Mouse (Mus musculus) embryonic facial prominence, embryonic 14.5 days (tissue): ENCODE results near the gene Lipc. TPM values are rescaled to one million over a fixed set of nuclear protein-coding genes. Genes with fewer than 3 reads are reported as not detected.
"Not testable (repeated sequence)": the region's sequence is repeated elsewhere in the genome, so short reads cannot be mapped to it uniquely, and the experiment has no call there.

Experiments used
- ATAC-seq: fragments of 200-750 bp; cut with Nextera tagmentation; 2 replicates; pipeline ENCODE4 v1.8.0; 2017; ENCODE audit warnings: low read depth, moderate number of reproducible peaks, moderate TSS enrichment
- DNase-seq: peaks from one replicate; pipeline ENCODE4 v3.0.0-alpha.2; 2015; ENCODE audit warnings: low spot score
- H3K27ac ChIP-seq: fragments of 300-500 bp; sonication (generic); replicated peaks from 2 replicates; pipeline ENCODE4 v1.5.1; 2014; ENCODE audit warnings: low read depth, mild to moderate bottlenecking, low read length, moderate library complexity
- H3K27me3 ChIP-seq: fragments of 300-500 bp; sonication (generic); replicated peaks from 2 replicates; pipeline ENCODE4 v1.6.1; 2014; ENCODE audit warnings: low read length; ENCODE audit not compliant: control insufficient read depth, insufficient read depth
- H3K36me3 ChIP-seq: fragments of 300-500 bp; sonication (generic); 2 replicates; pipeline ENCODE4 v1.6.1; 2014; ENCODE audit warnings: low read length, mixed read lengths; ENCODE audit not compliant: control insufficient read depth, insufficient read depth
- H3K4me1 ChIP-seq: fragments of 300-500 bp; sonication (generic); 2 replicates; pipeline ENCODE4 v1.6.1; 2014; ENCODE audit warnings: antibody characterized with exemption, low read length; ENCODE audit not compliant: control insufficient read depth, insufficient read depth
- H3K4me2 ChIP-seq: fragments of 300-500 bp; sonication (generic); 2 replicates; pipeline ENCODE4 v1.6.1; 2014; ENCODE audit warnings: low read depth, mild to moderate bottlenecking, low read length, moderate library complexity, mixed read lengths
- H3K4me3 ChIP-seq: fragments of 300-500 bp; sonication (generic); 2 replicates; pipeline ENCODE4 v1.5.1; 2014; ENCODE audit warnings: low read depth, mild to moderate bottlenecking, low read length
- H3K9ac ChIP-seq: fragments of 300-500 bp; sonication (generic); 2 replicates; pipeline ENCODE4 v1.6.1; 2014; ENCODE audit warnings: low read depth, mild to moderate bottlenecking, low read length, moderate library complexity, mixed read lengths
- H3K9me3 ChIP-seq: fragments of 300-500 bp; sonication (generic); 2 replicates; pipeline ENCODE4 v1.6.1; 2016; ENCODE audit warnings: low read length; ENCODE audit not compliant: control insufficient read depth
- WGBS: fragments of 180-500 bp; shearing (Covaris S2); extraction: QIAGEN DNeasy Blood & Tissue Kit; methylation state at CpG from one replicate; pipeline ENCODE4 v1.1.7; 2014; 5-methylcytosine and 5-hydroxymethylcytosine counted together
- polyA plus RNA-seq: library from polyadenylated mRNA; unstranded; fragments of >200 nt; fragmentation: Nextera tagmentation; extraction: Ambion mirVana; gene quantifications from 2 replicates; pipeline ENCODE4 v1.2.1, GENCODE M21; 2014

The Lipc gene
- polyA plus RNA-seq, 1 experiment from 2014 or later: 0.79 TPM

- not testable (repeated sequence) for H3K27me3 ChIP-seq, H3K9me3 ChIP-seq, H3K4me1 ChIP-seq, DNase-seq, H3K4me2 ChIP-seq, H3K4me3 ChIP-seq, ATAC-seq, H3K27ac ChIP-seq, H3K9ac ChIP-seq, H3K36me3 ChIP-seq
- 91% methylated on average over 15 of the region's 15 CpGs for WGBS
Observed at GRCm38 (mm10) chr9:70853081-70853480, 98.9 kb downstream of the Lipc start.

GRCm38 (mm10) chr9:70851533-70851932 lies 100.5 kb downstream of the Lipc start:
- 55% methylated on average over 3 of the region's 3 CpGs for WGBS
- no peak overlapping the region for H3K9ac ChIP-seq
- no peak overlapping the region for H3K4me3 ChIP-seq
- H3K4me2 ChIP-seq: no peak overlapping the region
- H3K9me3 ChIP-seq: no peaks in the 10 kb centered on the region
- DNase-seq (no peak), ATAC-seq (no peak)
- no peaks in the 10 kb centered on the region for H3K36me3 ChIP-seq
- peaks cover 14% of the 10 kb centered on the region for H3K4me1 ChIP-seq
- H3K27ac ChIP-seq: no peak overlapping the region
- H3K27me3 ChIP-seq: no peaks in the 10 kb centered on the region

GRCm38 (mm10) chr9:70848135-70848770 lies 103.8 kb downstream of the Lipc start:
- ATAC-seq (peak; percentile 63; the same call in 1 of the 2 replicates), DNase-seq (peak; percentile 75)
- no peak overlapping the region for H3K9ac ChIP-seq
- no peaks in the 10 kb centered on the region for H3K9me3 ChIP-seq
- peaks cover 14% of the 10 kb centered on the region for H3K4me1 ChIP-seq
- no peaks in the 10 kb centered on the region for H3K27me3 ChIP-seq
- 0 out of 2 replicates have a peak overlapping the region, but pooled peaks have one; percentile 12 for H3K4me3 ChIP-seq
- H3K36me3 ChIP-seq: no peaks in the 10 kb centered on the region
- H3K27ac ChIP-seq: peak overlapping the region; percentile 16
- 44% methylated on average over 10 of the region's 10 CpGs for WGBS
- H3K4me2 ChIP-seq: peak overlapping the region; percentile 33

GRCm38 (mm10) chr9:70847627-70848051 lies 104.4 kb downstream of the Lipc start:
- Histone ChIP-seq H3K4me2 (peak overlapping the region; percentile 33), H3K27me3 (no peaks in the 10 kb centered on the region), H3K9me3 (no peaks in the 10 kb centered on the region), H3K4me1 (peaks cover 14% of the 10 kb centered on the region), H3K9ac (no peak overlapping the region), H3K4me3 (0 out of 2 replicates have a peak overlapping the region, but pooled peaks have one; percentile 12), H3K36me3 (no peaks in the 10 kb centered on the region), H3K27ac (peak overlapping the region; percentile 16)
- WGBS: 29% methylated on average over 8 of the region's 8 CpGs
- DNase-seq (peak; percentile 58), ATAC-seq (no peak)

DNA sequence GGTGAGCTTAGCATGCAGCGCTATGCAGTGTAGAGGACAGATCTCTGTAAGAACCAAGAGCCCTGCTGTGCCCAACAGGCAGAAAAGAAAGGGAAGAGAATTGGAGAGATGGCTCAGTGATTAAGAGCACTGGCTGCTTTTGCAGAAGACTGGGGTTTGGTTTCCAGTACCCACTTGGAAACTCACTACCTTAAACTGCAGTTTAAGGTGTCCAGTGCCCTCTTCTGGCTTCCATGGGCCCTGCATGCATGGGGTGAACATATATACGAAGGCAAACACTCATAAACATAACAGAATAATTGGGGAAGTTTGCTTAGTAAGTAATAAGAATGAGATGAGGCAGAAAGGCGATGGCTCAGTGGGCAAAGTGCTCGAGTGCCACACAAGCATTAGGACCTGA lies 108.8 kb downstream of the Lipc start:
- Histone ChIP-seq H3K36me3 (no peaks in the 10 kb centered on the region), H3K9ac (no peak overlapping the region), H3K27me3 (no peaks in the 10 kb centered on the region), H3K4me3 (no peak overlapping the region), H3K9me3 (no peaks in the 10 kb centered on the region), H3K4me2 (no peak overlapping the region), H3K27ac (no peak overlapping the region), H3K4me1 (peaks cover 16% of the 10 kb centered on the region)
- ATAC-seq (no peak), DNase-seq (no peak)
- WGBS: 88% methylated on average over 4 of the region's 4 CpGs

- Histone ChIP-seq H3K36me3 (no peaks in the 10 kb centered on the region), H3K27ac (no peak overlapping the region), H3K4me2 (no peak overlapping the region), H3K9me3 (no peaks in the 10 kb centered on the region), H3K4me3 (no peak overlapping the region), H3K4me1 (peaks cover 7% of the 10 kb centered on the region), H3K9ac (no peak overlapping the region), H3K27me3 (no peaks in the 10 kb centered on the region)
- DNase-seq (peak; percentile 42), ATAC-seq (0 out of 2 replicates have a peak, but pooled peaks have one; percentile 30)
- WGBS: 58% methylated on average over 6 of the region's 6 CpGs
Observed at GRCm38 (mm10) chr9:70842300-70842941, 109.6 kb downstream of the Lipc start.

- no peak overlapping the region for H3K4me2 ChIP-seq
- DNase-seq (no peak), ATAC-seq (no peak)
- H3K9me3 ChIP-seq: no peaks in the 10 kb centered on the region
- no peak overlapping the region for H3K9ac ChIP-seq
- H3K27ac ChIP-seq: peak overlapping the region; percentile 28
- H3K27me3 ChIP-seq: no peaks in the 10 kb centered on the region
- H3K36me3 ChIP-seq: no peaks in the 10 kb centered on the region
- H3K4me3 ChIP-seq: no peak overlapping the region
- H3K4me1 ChIP-seq: peaks cover 7% of the 10 kb centered on the region
- WGBS: 70% methylated on average over 8 of the region's 8 CpGs
Observed at GRCm38 (mm10) chr9:70841426-70842215, 110.4 kb downstream of the Lipc start.

- 19% methylated on average over 6 of the region's 6 CpGs for WGBS
- Histone ChIP-seq H3K9ac (no peak overlapping the region), H3K36me3 (no peaks in the 10 kb centered on the region), H3K4me3 (no peak overlapping the region), H3K4me2 (no peak overlapping the region), H3K9me3 (no peaks in the 10 kb centered on the region), H3K4me1 (peaks cover 7% of the 10 kb centered on the region), H3K27me3 (no peaks in the 10 kb centered on the region), H3K27ac (peak overlapping the region; percentile 1; the same call in 1 of the 2 replicates)
- ATAC-seq (peak; percentile 64; the same call in 1 of the 2 replicates), DNase-seq (peak; percentile 65)
Observed at GRCm38 (mm10) chr9:70840861-70841341, 111.1 kb downstream of the Lipc start.
